Mouse (Mus musculus) cerebellum, adult 2 months (tissue): Measurements from ENCODE around the gene Higd2a.

Source experiments
- CTCF ChIP-seq: fragments of 200-500 bp; IDR thresholded peaks from 2 replicates; pipeline ENCODE4 v1.5.1; 2011; ENCODE audit warnings: low read depth, mild to moderate bottlenecking, control low read depth, low read length, moderate library complexity, borderline replicate concordance; ENCODE audit not compliant: insufficient read depth
- POLR2A ChIP-seq: fragments of 200-500 bp; IDR thresholded peaks from 2 replicates; pipeline ENCODE4 v1.6.1; 2011; ENCODE audit warnings: low read length, control low read depth, borderline replicate concordance; ENCODE audit not compliant: insufficient read depth

- TF ChIP-seq POLR2A (no peak), CTCF (no peak)
Measured at GRCm38 (mm10) chr13:54602639-54603111, 12.7 kb downstream of the Higd2a start.
